Mouse (Mus musculus) liver, postnatal 0 days (tissue): Measurements from ENCODE around the gene Pde1c.
A peak's percentile ranks its signal among the peaks of the same experiment; 100 is the strongest.

Experiments used
- CTCF ChIP-seq: sonication (generic); IDR thresholded peaks from 2 replicates; pipeline ENCODE4 v1.5.1; 2016; ENCODE audit warnings: antibody characterized with exemption, low read depth
- EP300 ChIP-seq: IDR thresholded peaks from 2 replicates; pipeline ENCODE4 v1.6.1; 2016; ENCODE audit warnings: antibody characterized with exemption, low read depth, mild to moderate bottlenecking

GRCm38 (mm10) chr6:56362128-56362545, 206.8 kb downstream of the Pde1c start:
- TF ChIP-seq EP300, result no peak
- TF ChIP-seq CTCF, result peak; percentile 22; the same call in 1 of the 2 replicates
